Mouse (Mus musculus) brown adipose tissue, adult 24 weeks (tissue): Measurements from ENCODE around the gene Ak1. TPM values are rescaled to one million over a fixed set of nuclear protein-coding genes. Genes with fewer than 3 reads are reported as not detected.

Source experiments
- H3K27ac ChIP-seq: fragments of 200-500 bp; replicated peaks from 2 replicates; pipeline ENCODE4 v1.5.1; 2012; ENCODE audit warnings: low read depth, mild to moderate bottlenecking, low read length
- H3K4me1 ChIP-seq: fragments of 200-500 bp; 2 replicates; pipeline ENCODE4 v1.6.1; 2012; ENCODE audit warnings: low read length, mixed read lengths; ENCODE audit not compliant: control insufficient read depth, insufficient read depth, insufficient read length
- H3K4me3 ChIP-seq: fragments of 200-500 bp; 2 replicates; pipeline ENCODE4 v1.5.1; 2012; ENCODE audit warnings: low read depth, mild to moderate bottlenecking, low read length, moderate library complexity; ENCODE audit not compliant: insufficient read depth
- polyA plus RNA-seq: library from polyadenylated mRNA; stranded (reverse); fragments of >200 nt; gene quantifications from 2 replicates; pipeline ENCODE4 v1.2.4, GENCODE M21; 2012; ENCODE audit not compliant: missing spikeins, insufficient read depth, insufficient read length

Gene Ak1
- polyA plus RNA-seq, 1 experiment, result 87.5 TPM

- Histone ChIP-seq H3K4me1 (peaks cover 7% of the 10 kb centered on the region; the same call in 1 of the 2 replicates), H3K4me3 (peak overlapping the region; percentile 92), H3K27ac (0 out of 2 replicates have a peak overlapping the region, but pooled peaks have one; percentile 4)
These were observed 10.8 kb upstream of the Ak1 start for GRCm38 (mm10) chr2:32610610-32611229.

- no peak overlapping the region for H3K27ac ChIP-seq
- no peak overlapping the region for H3K4me3 ChIP-seq
- peaks cover 7% of the 10 kb centered on the region; the same call in 1 of the 2 replicates for H3K4me1 ChIP-seq
These were observed 9.3 kb upstream of the Ak1 start for GRCm38 (mm10) chr2:32612274-32612673.

- Histone ChIP-seq H3K4me3 (no peak overlapping the region), H3K4me1 (peaks cover 17% of the 10 kb centered on the region), H3K27ac (no peak overlapping the region)
These were observed 4.4 kb upstream of the Ak1 start for GRCm38 (mm10) chr2:32617109-32617508.

GRCm38 (mm10) chr2:32617601-32618000 is 4.0 kb upstream of the Ak1 start:
- Histone ChIP-seq H3K27ac (no peak overlapping the region), H3K4me3 (no peak overlapping the region), H3K4me1 (peaks cover 17% of the 10 kb centered on the region)

GRCm38 (mm10) chr2:32618051-32618450 is 3.5 kb upstream of the Ak1 start:
- no peak overlapping the region for H3K4me3 ChIP-seq
- 0 out of 2 replicates have a peak overlapping the region, but pooled peaks have one; percentile 36 for H3K27ac ChIP-seq
- peaks cover 18% of the 10 kb centered on the region for H3K4me1 ChIP-seq

GRCm38 (mm10) chr2:32620682-32621516 is 659 bp upstream of the Ak1 start:
- H3K27ac ChIP-seq, result peak overlapping the region; percentile 97
- peak overlapping the region; percentile 19 for H3K4me3 ChIP-seq
- H3K4me1 ChIP-seq, result peaks cover 23% of the 10 kb centered on the region

GRCm38 (mm10) chr2:32624111-32624748 is 2.7 kb downstream of the Ak1 start:
- H3K4me1 ChIP-seq, result peaks cover 28% of the 10 kb centered on the region
- 0 out of 2 replicates have a peak overlapping the region, but pooled peaks have one; percentile 18 for H3K27ac ChIP-seq

GRCm38 (mm10) chr2:32625212-32625872 is 3.8 kb downstream of the Ak1 start:
- Histone ChIP-seq H3K4me1 (peaks cover 20% of the 10 kb centered on the region), H3K4me3 (peak overlapping the region; percentile 67), H3K27ac (peak overlapping the region; percentile 57)

More at GRCm38 (mm10) chr2:32624111-32624748, 2.7 kb downstream of the Ak1 start:
- no peak overlapping the region for H3K4me3 ChIP-seq

- Histone ChIP-seq H3K4me3 (peak overlapping the region; percentile 67), H3K4me1 (peaks cover 20% of the 10 kb centered on the region), H3K27ac (peak overlapping the region; percentile 57)
These were observed 4.5 kb downstream of the Ak1 start for GRCm38 (mm10) chr2:32625873-32626694.

- no peak overlapping the region for H3K4me3 ChIP-seq
- H3K27ac ChIP-seq, result no peak overlapping the region
- peaks cover 15% of the 10 kb centered on the region for H3K4me1 ChIP-seq
These were observed 5.9 kb downstream of the Ak1 start for GRCm38 (mm10) chr2:32627266-32628043.

- H3K4me3 ChIP-seq, result peak overlapping the region; percentile 36
- H3K4me1 ChIP-seq, result peaks cover 14% of the 10 kb centered on the region
- H3K27ac ChIP-seq, result peak overlapping the region; percentile 4; the same call in 1 of the 2 replicates
These were observed 6.5 kb downstream of the Ak1 start for GRCm38 (mm10) chr2:32628044-32628550.

- H3K4me3 ChIP-seq, result peak overlapping the region; percentile 36
- H3K27ac ChIP-seq, result no peak overlapping the region; the same call in 1 of the 2 replicates
- peaks cover 17% of the 10 kb centered on the region for H3K4me1 ChIP-seq
These were observed 7.2 kb downstream of the Ak1 start for GRCm38 (mm10) chr2:32628729-32629128.

- no peak overlapping the region for H3K4me3 ChIP-seq
- H3K27ac ChIP-seq, result no peak overlapping the region
- H3K4me1 ChIP-seq, result peaks cover 17% of the 10 kb centered on the region
These were observed 7.9 kb downstream of the Ak1 start for GRCm38 (mm10) chr2:32629276-32629976.
